Comparison of ENCODE assay signal across 8 mouse cellular contexts in genomic region chr1:157506995-157507595, GRCm38 (mm10). TPM values are rescaled to one million over a fixed set of nuclear protein-coding genes. Genes with fewer than 3 reads are reported as not detected.
DNase-seq lines count a peak whose midpoint lies in the region; ATAC-seq and TF ChIP-seq lines count a peak whose summit lies in the region.

No protein-coding gene starts in this region.

- H3K4me2 ChIP-seq in forebrain, embryonic 14.5 days (ENCODE audit: low read length), result no peak overlapping the region
- H3K4me2 ChIP-seq in forebrain, embryonic 12.5 days, result no peak overlapping the region
- no peak overlapping the region for H3K4me2 ChIP-seq in neural tube, embryonic 11.5 days (ENCODE audit: low read depth)
- no peak overlapping the region for H3K4me2 ChIP-seq in hindbrain, postnatal 0 days (ENCODE audit: low read depth, low read length)
- H3K4me2 ChIP-seq in neural tube, embryonic 13.5 days, result no peak overlapping the region

- TF ChIP-seq CTCF in hindbrain, postnatal 0 days (IDR thresholded peaks at IDR 0.05; ENCODE audit: low read depth), result no peak

- no peaks in the 10 kb centered on the region for H3K9me3 ChIP-seq in forebrain, embryonic 14.5 days (replicated peaks; ENCODE audit: control insufficient read depth, low read length)
- no peaks in the 10 kb centered on the region for H3K9me3 ChIP-seq in forebrain, embryonic 12.5 days
- H3K9me3 ChIP-seq in neural tube, embryonic 11.5 days (ENCODE audit: control insufficient read depth, low read length), result no peaks in the 10 kb centered on the region
- no peaks in the 10 kb centered on the region for H3K9me3 ChIP-seq in hindbrain, postnatal 0 days (ENCODE audit: low read length)
- H3K9me3 ChIP-seq in neural tube, embryonic 13.5 days, result no peaks in the 10 kb centered on the region

- DNase-seq in forebrain, embryonic 14.5 days (ENCODE audit: low spot score), result peak; percentile 82
- DNase-seq in neural tube, embryonic 11.5 days (ENCODE audit: low spot score), result no peak
- DNase-seq in neural tube, embryonic 10.5 days (ENCODE audit: extremely low spot score, low spot score), result no peak
- peak; percentile 60 for DNase-seq in hindbrain, postnatal 0 days (ENCODE audit: low spot score)
- DNase-seq in spleen, adult 18-20 months, result no peak

- WGBS in forebrain, embryonic 14.5 days, result 23% methylated on average over 4 of the region's 4 CpGs
- WGBS in forebrain, embryonic 12.5 days, result 60% methylated on average over 4 of the region's 4 CpGs
- WGBS in neural tube, embryonic 11.5 days, result 35% methylated on average over 4 of the region's 4 CpGs
- 25% methylated on average over 4 of the region's 4 CpGs for WGBS in hindbrain, postnatal 0 days
- 29% methylated on average over 4 of the region's 4 CpGs for WGBS in neural tube, embryonic 13.5 days

- no peaks in the 10 kb centered on the region for H3K36me3 ChIP-seq in forebrain, embryonic 14.5 days (ENCODE audit: control insufficient read depth, insufficient read depth, low read length)
- no peaks in the 10 kb centered on the region for H3K36me3 ChIP-seq in forebrain, embryonic 12.5 days (replicated peaks)
- no peaks in the 10 kb centered on the region for H3K36me3 ChIP-seq in neural tube, embryonic 11.5 days (ENCODE audit: control insufficient read depth, insufficient read depth, low read length)
- no peaks in the 10 kb centered on the region for H3K36me3 ChIP-seq in hindbrain, postnatal 0 days (ENCODE audit: insufficient read depth, low read length)
- no peaks in the 10 kb centered on the region for H3K36me3 ChIP-seq in neural tube, embryonic 13.5 days

- H3K4me1 ChIP-seq in forebrain, embryonic 14.5 days (ENCODE audit: control insufficient read depth, insufficient read depth, low read length), result peaks cover 2% of the 10 kb centered on the region; the same call in 1 of the 2 replicates
- peaks cover 7% of the 10 kb centered on the region; the same call in 1 of the 2 replicates for H3K4me1 ChIP-seq in forebrain, embryonic 12.5 days
- H3K4me1 ChIP-seq in neural tube, embryonic 11.5 days (ENCODE audit: control insufficient read depth, insufficient read depth, low read length), result no peaks in the 10 kb centered on the region
- H3K4me1 ChIP-seq in hindbrain, postnatal 0 days (ENCODE audit: insufficient read depth, low read length), result no peaks in the 10 kb centered on the region
- peaks cover 11% of the 10 kb centered on the region; the same call in 1 of the 2 replicates for H3K4me1 ChIP-seq in neural tube, embryonic 13.5 days (replicated peaks)

- no peak overlapping the region for H3K27ac ChIP-seq in forebrain, embryonic 14.5 days (ENCODE audit: low read depth, low read length)
- H3K27ac ChIP-seq in forebrain, embryonic 12.5 days, result no peak overlapping the region
- no peak overlapping the region for H3K27ac ChIP-seq in neural tube, embryonic 11.5 days (ENCODE audit: low read depth, low read length)
- no peak overlapping the region for H3K27ac ChIP-seq in hindbrain, postnatal 0 days
- no peak overlapping the region for H3K27ac ChIP-seq in neural tube, embryonic 13.5 days (replicated peaks)

- peak; percentile 86 for ATAC-seq in forebrain, embryonic 14.5 days
- ATAC-seq in forebrain, embryonic 12.5 days (ENCODE audit: low FRiP score), result no peak
- ATAC-seq in neural tube, embryonic 11.5 days (ENCODE audit: insufficient read depth, low FRiP score, low TSS enrichment), result 0 out of 2 replicates have a peak, but pooled peaks have one; percentile 65
- peak; percentile 73 for ATAC-seq in hindbrain, postnatal 0 days
- ATAC-seq in neural tube, embryonic 13.5 days (ENCODE audit: low read depth), result peak; percentile 82; the same call in 1 of the 2 replicates
- ATAC-seq in erythroblast, adult 5-6 weeks (replicated peaks; ENCODE audit: low FRiP score, poor library complexity, severe bottlenecking), result no peak

- no peak overlapping the region for H3K9ac ChIP-seq in forebrain, embryonic 14.5 days (ENCODE audit: low read length)
- no peak overlapping the region for H3K9ac ChIP-seq in forebrain, embryonic 12.5 days
- H3K9ac ChIP-seq in neural tube, embryonic 11.5 days (ENCODE audit: low read length), result no peak overlapping the region
- H3K9ac ChIP-seq in hindbrain, postnatal 0 days (replicated peaks; ENCODE audit: low read length), result no peak overlapping the region
- H3K9ac ChIP-seq in neural tube, embryonic 13.5 days, result no peak overlapping the region

- no peaks in the 10 kb centered on the region for H3K27me3 ChIP-seq in forebrain, embryonic 14.5 days (replicated peaks; ENCODE audit: control insufficient read depth, insufficient read depth, low read length)
- no peaks in the 10 kb centered on the region for H3K27me3 ChIP-seq in forebrain, embryonic 12.5 days
- H3K27me3 ChIP-seq in neural tube, embryonic 11.5 days (ENCODE audit: control insufficient read depth, insufficient read depth, low read length), result no peaks in the 10 kb centered on the region
- H3K27me3 ChIP-seq in hindbrain, postnatal 0 days (ENCODE audit: insufficient read depth, low read length), result no peaks in the 10 kb centered on the region
- H3K27me3 ChIP-seq in neural tube, embryonic 13.5 days, result peaks cover 12% of the 10 kb centered on the region

- no peak overlapping the region for H3K4me3 ChIP-seq in forebrain, embryonic 14.5 days (ENCODE audit: low read depth, low read length)
- no peak overlapping the region for H3K4me3 ChIP-seq in forebrain, embryonic 12.5 days (replicated peaks)
- H3K4me3 ChIP-seq in neural tube, embryonic 11.5 days (ENCODE audit: low read depth, low read length), result no peak overlapping the region
- no peak overlapping the region for H3K4me3 ChIP-seq in hindbrain, postnatal 0 days (ENCODE audit: low read length)
- no peak overlapping the region for H3K4me3 ChIP-seq in neural tube, embryonic 13.5 days

RNA-seq across cellular contexts. Expression of gene Sec16b, which starts 0.6 kb away (rescaled TPM):
- polyA plus RNA-seq in forebrain, embryonic 14.5 days (2014; fragmentation: Nextera tagmentation; extraction: Ambion mirVana), result 0.53 and 0.64 TPM in 2 replicates
- 0.52 and 0.53 TPM in 2 replicates for polyA plus RNA-seq in forebrain, embryonic 12.5 days (2016; fragmentation: Nextera tagmentation; extraction: Ambion mirVana)
- 2.1 and 2.4 TPM in 2 replicates for polyA plus RNA-seq in neural tube, embryonic 11.5 days (2014; fragmentation: Nextera tagmentation; extraction: Ambion mirVana)
- total RNA-seq in hindbrain, postnatal 0 days (2014; rRNA removed), result 0.21 and 0.22 TPM in 2 replicates
- polyA plus RNA-seq in hindbrain, postnatal 0 days (2015; fragmentation: Nextera tagmentation; extraction: Ambion mirVana), result 0.41 and 0.54 TPM in 2 replicates
- 0.69 and 0.74 TPM in 2 replicates for polyA plus RNA-seq in neural tube, embryonic 13.5 days (2015; fragmentation: Nextera tagmentation; extraction: Ambion mirVana)
- total RNA-seq in erythroblast, adult 5-6 weeks (2015; ENCODE audit: low replicate concordance), result 0.21 TPM in 1 of 2 replicates, not detected in the other
- 0.77 TPM in 1 of 2 replicates, not detected in the other for total RNA-seq in erythroblast, adult 5-6 weeks (2017; ENCODE audit: low replicate concordance)

RNA-seq across cellular contexts. Expression of gene Cryzl2, which starts 48.7 kb away (rescaled TPM):
- 7.1 and 8.1 TPM in 2 replicates for polyA plus RNA-seq in forebrain, embryonic 14.5 days (2014; fragmentation: Nextera tagmentation; extraction: Ambion mirVana)
- polyA plus RNA-seq in forebrain, embryonic 12.5 days (2016; fragmentation: Nextera tagmentation; extraction: Ambion mirVana), result 6.7 and 8.3 TPM in 2 replicates
- 7.4 and 7.5 TPM in 2 replicates for polyA plus RNA-seq in neural tube, embryonic 11.5 days (2014; fragmentation: Nextera tagmentation; extraction: Ambion mirVana)
- total RNA-seq in hindbrain, postnatal 0 days (2014; rRNA removed), result 11.4 and 12.9 TPM in 2 replicates
- 10.6 and 11.6 TPM in 2 replicates for polyA plus RNA-seq in hindbrain, postnatal 0 days (2015; fragmentation: Nextera tagmentation; extraction: Ambion mirVana)
- 7.3 and 7.6 TPM in 2 replicates for polyA plus RNA-seq in neural tube, embryonic 13.5 days (2015; fragmentation: Nextera tagmentation; extraction: Ambion mirVana)
- 2.1 and 7.7 TPM in 2 replicates for total RNA-seq in erythroblast, adult 5-6 weeks (2015; ENCODE audit: low replicate concordance)
- 0.98 and 3.6 TPM in 2 replicates for total RNA-seq in erythroblast, adult 5-6 weeks (2017; ENCODE audit: low replicate concordance)

Comparison
In these comparisons a context has a peak if more than half of its experiments do, and no peak if none do; other contexts are left out.
1. ATAC-seq: peak in forebrain, embryonic 14.5 days (single experiment), neural tube, embryonic 11.5 days (single experiment), hindbrain, postnatal 0 days (single experiment) and neural tube, embryonic 13.5 days (single experiment); none in forebrain, embryonic 12.5 days (single experiment) and erythroblast, adult 5-6 weeks (single experiment).
2. DNase-seq: peak in forebrain, embryonic 14.5 days (single experiment) and hindbrain, postnatal 0 days (single experiment); none in neural tube, embryonic 11.5 days (single experiment), neural tube, embryonic 10.5 days (single experiment) and spleen, adult 18-20 months (0 of 2).